Mouse (Mus musculus): ENCODE measurements around the gene Aif1l.

- TF ChIP-seq CTCF (IDR thresholded peaks at IDR 0.05; ENCODE audit: low read depth, low read length) (no peak), GATA1 (IDR thresholded peaks at IDR 0.05; ENCODE audit: borderline replicate concordance, low read length) (no peak)
Observed at GRCm38 (mm10) chr2:31964191-31964590, 14.3 kb downstream of the Aif1l start.
